25 mouse cellular contexts compared by ENCODE assay signal in genomic region chr9:66739516-66739915, GRCm38 (mm10). TPM values are rescaled to one million over a fixed set of nuclear protein-coding genes. Genes with fewer than 3 reads are reported as not detected.
"Had no signal": no experiment of that assay in that cellular context is flagged by ENCODE, and none has a peak within 500 bp of the region (broad histone marks: within the 10 kb centered on the region; RNA-seq: fewer than 3 reads in every experiment).

No protein-coding gene starts in this region.

- H3K4me1 ChIP-seq: heart, embryonic 10.5 days; heart, embryonic 12.5 days; hindbrain, embryonic 10.5 days; hindbrain, embryonic 12.5 days; liver, embryonic 13.5 days had no signal

- H3K36me3 ChIP-seq: heart, embryonic 10.5 days; heart, embryonic 12.5 days; hindbrain, embryonic 10.5 days; hindbrain, embryonic 12.5 days; intestine, embryonic 15.5 days; limb, embryonic 10.5 days; limb, embryonic 12.5 days; liver, embryonic 13.5 days; liver, embryonic 15.5 days had no signal

- H3K4me3 ChIP-seq: gastrocnemius, adult 2 months; heart, embryonic 10.5 days; heart, embryonic 12.5 days; hindbrain, embryonic 10.5 days; hindbrain, embryonic 12.5 days; intestine, embryonic 15.5 days; left cerebral cortex, adult 2 months; limb, embryonic 10.5 days; limb, embryonic 12.5 days; liver, embryonic 13.5 days; liver, embryonic 15.5 days had no signal

- ATAC-seq: hindbrain, embryonic 16.5 days; inflammation-experienced regulatory T-cells, adult 6 months; intestine, embryonic 15.5 days; intestine, postnatal 0 days; liver, postnatal 0 days had no signal

- H3K9ac ChIP-seq: heart, embryonic 12.5 days; hindbrain, embryonic 12.5 days; hindbrain, embryonic 14.5 days; intestine, embryonic 15.5 days; limb, embryonic 12.5 days; liver, embryonic 13.5 days; liver, embryonic 15.5 days; liver, postnatal 0 days had no signal

- H3K9me3 ChIP-seq: heart, embryonic 10.5 days; heart, embryonic 12.5 days; hindbrain, embryonic 10.5 days; hindbrain, embryonic 12.5 days; intestine, embryonic 15.5 days; limb, embryonic 10.5 days; limb, embryonic 12.5 days; liver, embryonic 13.5 days; liver, embryonic 15.5 days had no signal

- H3K4me2 ChIP-seq: heart, embryonic 12.5 days; hindbrain, embryonic 12.5 days; hindbrain, embryonic 14.5 days; intestine, embryonic 15.5 days; limb, embryonic 12.5 days; liver, embryonic 11.5 days; liver, embryonic 13.5 days; liver, embryonic 15.5 days had no signal

- H3K27ac ChIP-seq: gastrocnemius, adult 2 months; heart, embryonic 10.5 days; hindbrain, embryonic 10.5 days; hindbrain, embryonic 12.5 days; hindbrain, embryonic 14.5 days; intestine, embryonic 15.5 days; left cerebral cortex, adult 2 months; limb, embryonic 10.5 days; limb, embryonic 12.5 days; liver, embryonic 13.5 days; liver, embryonic 15.5 days had no signal

- DNase-seq: gastrocnemius, adult 2 months; gastrocnemius, postnatal 10 days; gastrocnemius, postnatal 25 days; heart, adult 18-20 months; heart, postnatal 10 days; heart, postnatal 4 days; kidney, adult 18-20 months; kidney, adult 9 months; liver; liver, embryonic 13.5 days; liver, postnatal 0 days had no signal

- H3K27me3 ChIP-seq: hindbrain, embryonic 12.5 days; limb, embryonic 12.5 days; liver, embryonic 13.5 days; liver, embryonic 15.5 days had no signal

RNA-seq across cellular contexts. Expression of gene Gm10647, which starts 57.3 kb away (rescaled TPM):
- polyA plus RNA-seq: inflammation-experienced regulatory T-cells, adult 6 months; liver, embryonic 11.5 days had no signal
